Mouse (Mus musculus) naive thymus-derived CD4-positive, alpha-beta T cell, adult 2 months (primary cell): ENCODE measurements around the gene Med20.
"Not testable (repeated sequence)": the region's sequence is repeated elsewhere in the genome, so short reads cannot be mapped to it uniquely, and the experiment has no call there.

Source experiments
- DNase-seq: peaks from one replicate; pipeline ENCODE4 v3.0.0-alpha.2; 2011; ENCODE audit warnings: low read depth

Gene Med20

DNA sequence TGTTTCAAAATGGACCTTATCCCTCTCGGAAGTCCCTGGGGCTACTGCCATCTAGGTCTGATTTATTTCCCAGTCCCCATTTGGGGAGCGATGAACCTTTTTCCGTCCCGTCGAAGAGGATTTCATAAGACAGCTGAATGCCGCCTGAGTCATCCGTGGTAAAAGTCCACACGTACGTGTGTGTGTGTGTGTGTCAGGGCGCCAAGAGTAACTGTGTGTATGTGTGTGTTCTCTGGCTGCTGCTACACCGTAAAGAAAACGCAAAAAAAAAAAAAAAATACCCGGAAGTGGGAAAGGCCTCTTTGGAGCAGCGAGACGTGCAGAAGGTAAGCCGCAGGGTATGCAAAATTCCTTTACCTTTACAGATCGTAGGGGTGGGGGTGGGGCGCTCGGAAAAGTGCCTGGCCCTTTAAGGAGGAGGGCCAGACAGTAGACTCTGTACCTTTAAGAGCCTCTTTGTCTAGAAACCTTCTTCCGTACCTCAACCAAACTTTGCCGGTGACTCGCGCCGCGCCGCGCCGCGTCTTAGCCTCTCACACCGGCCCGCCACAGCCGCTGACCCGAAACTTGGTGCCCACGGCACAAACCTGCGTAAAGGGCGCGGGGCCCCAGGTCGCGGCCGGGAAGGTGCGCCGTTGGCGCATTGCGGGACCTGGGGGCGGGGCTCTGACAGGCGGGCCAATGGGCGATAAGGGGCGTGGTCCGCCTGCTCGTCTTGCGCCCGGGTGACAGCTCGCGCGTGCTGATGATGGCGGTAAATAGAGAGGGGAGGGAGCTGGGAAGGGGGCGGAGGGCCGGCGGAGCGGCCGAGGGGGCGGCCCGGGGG lies 17.7 kb downstream of the Med20 start:
- DNase-seq, result peak; percentile 96

DNA sequence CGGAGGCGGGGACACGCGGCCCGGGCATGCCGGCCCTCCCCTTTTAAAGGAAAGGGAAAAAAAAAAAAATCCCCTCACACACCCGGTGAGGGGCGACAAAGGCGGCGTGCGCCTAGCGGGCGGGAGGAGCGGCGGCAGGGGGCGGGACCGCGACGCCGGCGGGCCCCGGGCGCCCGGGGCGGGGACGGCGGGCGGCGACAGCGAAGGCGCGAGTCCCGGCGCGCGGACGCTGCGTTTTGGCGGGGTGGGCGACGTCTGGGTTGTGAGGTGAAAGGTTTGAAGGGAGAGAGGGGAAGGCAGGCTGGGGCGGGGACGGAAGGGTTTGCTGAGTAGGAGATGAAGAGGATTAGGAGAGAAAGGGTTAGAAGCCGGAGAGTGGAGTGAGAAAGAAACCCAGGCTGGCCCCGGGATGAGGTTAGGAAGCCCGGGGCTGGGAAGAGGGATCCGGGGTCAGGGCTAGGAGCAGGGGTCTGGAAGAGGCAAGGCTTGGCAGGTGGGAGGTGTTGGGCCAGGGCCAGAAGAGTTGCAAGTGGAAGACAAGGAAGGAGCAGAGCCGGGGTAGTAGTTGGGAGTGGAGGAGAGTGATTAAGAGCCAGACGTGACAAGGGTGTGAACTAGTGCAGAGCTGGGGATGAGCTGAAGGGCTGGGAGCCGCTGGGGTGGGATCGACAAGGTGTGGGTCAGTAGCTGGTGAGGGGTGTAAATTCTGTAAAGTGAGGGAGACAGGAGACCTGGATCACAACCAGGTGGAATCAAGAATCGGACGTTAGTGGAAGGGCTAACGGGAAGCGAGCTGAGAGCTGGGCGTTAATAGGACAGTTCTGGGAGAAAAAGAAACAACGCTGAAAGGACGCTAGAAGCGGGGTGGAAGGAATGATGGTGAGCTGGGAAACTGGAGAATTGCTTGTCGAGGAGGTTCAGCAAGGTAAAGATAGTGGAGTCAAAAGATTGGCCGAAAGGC lies 18.6 kb downstream of the Med20 start:
- DNase-seq, result peak; percentile 44

DNA sequence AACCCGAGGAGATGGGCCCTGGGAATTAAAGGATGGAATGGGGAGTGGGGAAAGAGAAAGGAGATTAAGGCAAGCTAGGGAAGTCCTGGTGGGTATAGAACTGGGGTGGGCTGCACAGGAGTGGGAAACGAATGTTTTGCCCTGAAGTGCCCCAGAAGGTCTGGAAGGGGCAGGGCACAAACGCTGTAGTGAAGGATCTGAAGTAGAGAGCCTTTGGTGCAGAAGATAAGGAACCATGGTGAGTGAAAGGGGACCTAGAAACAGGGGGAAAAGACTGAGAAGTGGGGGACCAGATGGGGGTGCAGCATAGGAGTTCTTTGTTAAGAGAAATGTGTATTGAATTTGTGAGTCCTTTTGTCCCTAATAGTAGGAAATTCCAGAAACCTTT lies 19.3 kb downstream of the Med20 start, which contains the start of gene Usp49:
Usp49 (plus strand) TSS at position 13 of the 388 bp plus-strand sequence.
- DNase-seq, result no peak

DNA sequence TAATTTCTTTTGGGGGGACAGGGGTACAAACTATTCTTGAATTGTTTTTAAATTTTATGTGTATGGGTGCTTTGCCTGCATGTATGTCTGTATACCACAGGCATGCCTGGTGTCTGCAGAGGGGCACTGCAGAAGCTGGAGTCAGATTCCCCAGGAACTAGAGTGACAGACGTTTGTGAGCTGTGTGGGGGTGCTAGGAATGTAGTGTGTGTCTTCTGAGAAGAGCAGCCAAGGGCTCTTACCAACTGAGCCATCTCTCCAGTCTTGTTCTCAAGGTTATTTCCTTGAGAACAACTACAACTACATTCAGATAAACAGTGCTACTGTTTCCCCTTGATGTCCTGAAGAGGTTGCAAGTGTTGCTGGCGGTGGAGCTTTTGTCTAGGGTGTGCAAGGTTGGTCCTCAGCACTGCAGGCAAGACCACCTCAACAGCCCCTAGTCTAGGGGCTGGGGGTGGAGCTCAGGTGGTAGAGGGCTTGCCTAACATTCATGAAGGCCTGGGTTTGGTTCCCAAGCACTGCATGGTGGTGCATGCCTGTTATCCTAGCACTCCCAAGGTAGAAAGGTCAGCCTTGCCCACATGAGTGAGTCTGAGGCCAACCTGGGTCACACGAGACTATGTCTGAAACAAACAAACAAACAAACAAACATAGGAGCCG lies 20.9 kb downstream of the Med20 start:
- DNase-seq, result no peak

DNA sequence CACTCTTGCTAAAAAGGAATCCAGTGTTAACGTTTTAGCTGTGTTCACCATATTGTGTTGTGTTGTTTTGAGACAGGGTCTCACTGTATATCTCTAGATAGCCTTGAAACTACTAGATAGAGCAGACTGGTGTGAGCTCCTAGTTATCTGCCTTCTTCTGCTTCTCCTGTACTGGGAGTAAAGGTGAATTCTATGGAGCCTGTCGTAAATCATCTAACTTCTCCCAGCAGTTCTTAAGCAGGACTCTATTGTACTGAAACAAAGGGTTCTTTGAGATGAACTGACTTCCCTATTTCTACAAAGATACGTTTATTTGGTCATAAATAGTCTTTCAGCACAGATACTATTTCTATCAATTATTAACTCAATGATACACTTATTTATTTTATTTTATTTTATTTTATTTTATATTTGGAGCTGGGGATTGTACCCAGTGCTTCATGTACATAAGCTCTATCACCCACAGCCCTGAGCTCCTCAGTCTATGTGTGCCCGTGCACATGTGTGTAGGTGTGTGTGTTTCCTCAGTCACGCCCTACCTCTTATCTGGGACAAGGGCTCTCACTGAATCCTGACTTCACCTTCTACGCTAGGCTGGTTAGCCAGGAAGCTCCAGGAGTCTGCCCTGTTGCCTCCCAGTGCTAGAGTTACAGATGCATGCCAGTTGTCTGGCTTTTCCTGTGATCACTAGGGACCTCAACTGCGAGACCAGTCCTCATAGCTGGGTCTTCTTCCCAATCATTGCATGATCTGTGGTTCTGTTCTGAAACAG lies 22.8 kb downstream of the Med20 start:
- DNase-seq, result no peak

DNA sequence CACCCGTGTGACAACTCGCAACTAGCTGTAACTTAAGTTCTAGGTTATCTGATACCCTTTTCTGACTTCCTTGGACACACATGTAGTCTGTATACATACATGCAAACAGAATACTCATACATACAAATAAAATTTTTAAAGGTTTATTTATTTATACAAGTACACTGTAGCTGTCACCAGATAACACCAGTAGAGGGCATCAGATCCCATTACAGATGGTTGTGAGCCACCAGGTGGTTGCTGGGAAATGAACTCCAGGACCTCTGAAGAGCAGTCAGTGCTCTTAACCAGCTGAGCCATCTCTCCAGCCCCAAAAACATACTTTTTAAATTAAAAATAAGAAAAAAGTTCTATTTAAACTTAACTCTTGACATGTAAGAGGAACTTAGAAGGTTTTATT lies 31.6 kb downstream of the Med20 start:
- DNase-seq, result peak; percentile 17

DNA sequence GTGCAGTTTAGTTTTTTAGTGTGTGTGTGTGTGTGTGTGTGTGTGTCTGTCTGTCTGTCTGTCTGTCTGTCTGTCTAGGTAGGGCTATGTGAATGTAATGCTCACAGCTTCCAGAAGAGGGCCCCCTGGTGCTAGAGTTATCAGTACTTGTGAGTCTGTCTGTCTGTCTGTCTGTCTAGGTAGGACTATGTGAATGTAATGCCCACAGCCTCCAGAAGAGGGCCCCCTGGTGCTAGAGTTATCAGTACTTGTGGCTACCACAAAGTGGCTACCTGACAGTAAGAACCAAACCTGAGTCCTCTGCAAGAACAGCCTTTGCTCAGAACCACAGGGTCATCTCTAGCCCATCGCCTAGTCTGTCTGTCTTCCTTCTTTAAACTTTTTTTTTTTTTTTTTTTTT lies 35.3 kb downstream of the Med20 start:
- DNase-seq, result peak; percentile 80

DNA sequence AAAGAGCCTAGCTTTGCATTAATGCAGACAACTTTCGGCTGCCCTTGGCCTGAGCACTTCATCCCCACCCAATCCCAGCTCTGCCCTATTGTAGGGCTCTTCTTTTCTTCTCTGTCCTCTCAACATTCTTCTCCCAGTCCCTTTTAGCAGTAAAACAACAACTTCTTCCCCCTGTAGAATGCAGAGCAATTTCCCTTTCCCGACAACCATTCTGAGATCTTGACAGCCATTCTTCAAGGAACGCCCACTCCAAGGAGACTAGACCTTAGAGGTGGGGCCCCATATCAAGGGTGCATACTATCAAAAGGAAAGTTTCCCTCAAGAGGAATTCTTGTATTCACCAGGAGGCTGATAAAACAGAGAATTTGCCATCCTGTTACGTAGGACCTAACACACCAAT lies 37.6 kb downstream of the Med20 start:
- no peak for DNase-seq

DNA sequence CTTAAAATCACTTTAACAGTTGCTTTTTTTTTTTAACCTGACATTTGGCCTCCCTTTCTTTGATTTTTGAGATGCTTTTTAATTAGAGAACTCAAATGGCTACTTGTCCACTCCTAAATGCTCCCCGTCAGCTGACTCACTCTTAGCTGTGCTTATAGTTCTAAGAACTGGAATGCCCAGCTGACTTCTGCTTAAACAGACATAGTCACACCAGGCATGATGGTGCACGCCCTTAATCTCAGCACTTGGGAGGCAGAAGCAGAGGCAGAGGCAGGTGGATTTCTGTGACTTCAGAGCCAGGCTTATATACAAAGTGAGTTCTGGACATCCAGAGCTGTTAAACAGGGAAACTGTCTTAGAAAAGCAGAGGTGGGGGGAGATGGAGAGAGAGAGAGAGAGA lies 40.6 kb downstream of the Med20 start:
- DNase-seq, result no peak

DNA sequence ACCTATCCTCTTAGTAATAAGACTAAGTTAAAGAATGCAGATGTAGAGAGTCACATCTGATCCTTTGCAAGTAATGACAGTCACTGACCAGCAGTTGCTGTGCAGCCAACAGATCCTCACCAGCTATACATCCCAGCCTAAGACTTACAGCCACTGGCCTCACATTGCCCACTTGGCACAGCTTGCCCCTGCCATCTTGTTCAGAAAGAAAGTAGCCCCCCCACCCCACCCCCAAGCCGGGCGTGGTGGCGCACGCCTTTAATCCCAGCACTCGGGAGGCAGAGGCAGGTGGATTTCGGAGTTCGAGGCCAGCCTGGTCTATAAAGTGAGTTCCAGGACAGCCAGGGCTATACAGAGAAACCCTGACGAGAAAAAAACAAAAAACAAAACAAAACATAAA lies 43.0 kb downstream of the Med20 start:
- DNase-seq, result not testable (repeated sequence)

DNA sequence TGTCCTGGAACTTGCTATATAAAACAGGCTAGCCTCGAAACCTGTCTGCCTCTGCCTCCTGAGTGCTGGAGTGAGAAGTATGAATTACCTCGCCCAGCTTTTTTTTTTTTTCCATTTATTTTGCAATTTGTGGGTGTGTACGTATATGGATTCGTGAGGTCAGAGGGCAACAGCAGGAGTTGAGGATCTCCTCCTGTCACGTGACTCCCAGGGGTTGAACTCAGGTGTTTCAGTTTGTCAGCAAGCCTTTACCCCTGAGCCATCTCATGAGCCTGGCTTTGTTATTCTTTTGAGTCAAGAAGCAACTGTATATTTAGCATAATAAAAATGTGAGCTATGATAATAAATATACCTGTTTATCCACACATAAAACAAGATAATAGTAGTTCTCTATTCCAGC lies 44.3 kb downstream of the Med20 start:
- no peak for DNase-seq

DNA sequence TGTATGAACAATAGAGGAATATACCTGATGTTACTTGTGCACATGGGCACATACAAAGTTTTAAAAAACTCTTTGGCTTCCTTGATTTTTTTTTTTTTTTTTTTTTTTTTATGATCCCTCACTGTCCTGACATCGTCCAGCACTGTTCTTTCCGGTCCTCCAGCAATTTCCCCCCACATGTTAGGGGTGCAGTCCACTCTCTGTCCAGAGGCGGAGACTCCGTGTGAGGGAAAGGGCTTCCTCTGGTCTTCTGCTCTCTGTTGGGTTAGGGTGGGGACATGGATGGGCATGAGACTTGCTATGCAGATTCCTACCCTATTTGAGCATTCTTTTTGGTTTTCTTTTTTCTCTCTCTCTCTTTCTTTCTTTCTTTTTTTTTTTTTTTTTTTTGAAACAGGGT lies 46.5 kb downstream of the Med20 start:
- no peak for DNase-seq

DNA sequence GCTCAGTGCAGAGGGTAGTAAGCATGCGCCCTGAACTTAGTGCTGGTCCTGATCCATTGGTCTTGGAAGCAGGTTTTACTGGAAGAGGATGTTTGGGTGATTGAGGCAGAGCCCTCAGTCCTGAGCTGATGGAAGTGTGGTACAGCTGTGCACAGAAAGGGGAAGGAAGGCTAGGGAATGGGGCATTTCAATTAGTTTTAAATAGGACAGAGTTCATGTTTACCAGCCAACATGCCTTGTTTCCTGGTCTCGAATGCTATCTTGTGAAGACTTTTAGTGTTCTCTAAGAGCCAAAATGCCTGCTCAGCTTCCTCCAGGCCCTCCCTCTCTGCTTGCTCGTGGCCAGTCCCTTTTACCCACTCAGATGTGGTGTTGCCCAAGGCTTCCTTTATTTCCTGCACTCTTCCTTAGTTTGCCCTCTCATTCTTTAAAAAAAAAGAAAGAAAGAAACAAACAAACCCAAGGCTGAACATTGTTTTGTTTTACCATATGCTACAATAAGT lies 47.4 kb downstream of the Med20 start:
- DNase-seq, result no peak

DNA sequence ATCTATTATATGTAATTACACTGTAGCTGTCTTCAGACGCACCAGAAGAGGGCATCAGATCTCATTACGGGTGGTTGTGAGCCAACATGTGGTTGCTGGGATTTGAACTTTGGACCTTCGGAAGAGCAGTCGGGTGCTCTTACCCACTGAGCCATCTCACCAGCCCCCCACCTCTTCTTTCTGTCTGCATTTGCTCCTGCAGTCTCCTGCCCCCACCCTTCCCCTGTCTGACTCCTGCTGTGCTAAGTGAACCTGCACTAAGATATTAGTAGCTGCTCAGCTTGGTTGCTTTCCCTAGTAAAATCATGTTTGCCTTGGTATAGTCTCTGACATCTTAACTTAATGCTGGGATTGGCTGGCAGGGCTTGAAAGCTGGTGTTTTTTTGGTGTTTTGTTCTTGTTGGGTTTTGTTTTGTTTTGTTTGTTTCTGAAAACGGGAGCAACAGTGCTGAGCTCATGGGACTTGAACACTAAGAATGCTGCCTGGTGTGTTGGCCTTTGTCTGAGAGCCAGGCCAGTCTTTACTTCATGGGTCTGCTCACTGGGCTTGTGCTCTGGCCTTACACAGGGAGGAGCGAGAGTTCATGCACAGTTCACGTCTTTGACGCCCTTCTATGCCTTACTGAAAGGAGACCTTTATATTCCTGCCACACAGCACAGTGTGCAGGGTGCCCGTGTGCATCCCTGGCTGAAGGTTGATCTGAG lies 51.8 kb downstream of the Med20 start:
- DNase-seq, result no peak

DNA sequence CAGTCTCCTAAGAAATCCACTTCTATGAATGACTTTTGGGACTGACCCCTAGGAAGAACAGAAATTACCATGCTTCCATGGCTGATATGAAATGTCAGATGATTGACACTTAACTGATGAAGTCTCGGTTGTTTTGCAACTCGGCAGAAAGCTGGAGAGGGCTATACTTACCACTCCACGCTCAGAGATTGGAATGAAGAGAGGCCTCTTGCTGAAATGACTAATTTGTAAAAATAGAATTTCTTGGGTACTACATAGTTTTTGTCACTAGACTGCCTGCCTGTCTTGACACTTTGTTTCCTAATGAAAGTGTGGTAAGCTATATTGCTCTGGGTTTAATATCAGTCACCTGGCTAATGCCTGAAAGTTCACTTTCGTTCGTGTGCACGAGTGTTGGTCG lies 53.1 kb downstream of the Med20 start:
- DNase-seq, result no peak

DNA sequence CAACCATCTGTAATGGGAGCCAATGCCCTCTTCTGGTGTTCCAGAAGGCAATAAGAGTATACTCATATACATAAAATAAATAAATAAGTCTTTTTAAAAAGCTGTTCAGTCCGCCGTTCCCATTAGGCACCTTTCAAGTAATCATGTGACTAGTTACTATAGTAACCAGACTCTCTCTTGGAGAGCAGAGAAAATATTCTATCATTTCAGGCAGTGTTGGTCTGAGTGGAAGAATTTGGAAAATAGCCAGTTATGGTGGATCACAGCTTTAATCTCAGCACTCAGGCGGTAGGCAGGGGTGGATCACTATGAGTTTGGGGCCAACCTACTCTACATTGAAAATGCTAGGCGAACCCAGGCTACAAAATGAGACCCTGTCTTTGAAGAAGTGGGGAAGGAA lies 57.8 kb downstream of the Med20 start:
- no peak for DNase-seq

DNA sequence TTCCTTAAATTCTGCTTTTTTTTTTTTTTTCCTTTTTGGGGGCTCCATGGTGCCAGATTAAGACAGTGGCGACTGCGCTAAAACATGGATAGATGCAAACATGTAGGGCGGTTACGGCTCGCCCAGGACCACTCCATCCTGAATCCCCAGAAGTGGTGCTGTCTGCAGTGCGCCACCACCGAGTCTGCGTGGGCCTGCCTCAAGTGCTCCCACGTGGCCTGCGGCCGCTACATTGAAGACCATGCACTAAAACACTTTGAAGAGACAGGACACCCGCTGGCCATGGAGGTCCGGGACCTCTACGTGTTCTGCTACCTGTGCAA lies 60.6 kb downstream of the Med20 start:
- no peak for DNase-seq

DNA sequence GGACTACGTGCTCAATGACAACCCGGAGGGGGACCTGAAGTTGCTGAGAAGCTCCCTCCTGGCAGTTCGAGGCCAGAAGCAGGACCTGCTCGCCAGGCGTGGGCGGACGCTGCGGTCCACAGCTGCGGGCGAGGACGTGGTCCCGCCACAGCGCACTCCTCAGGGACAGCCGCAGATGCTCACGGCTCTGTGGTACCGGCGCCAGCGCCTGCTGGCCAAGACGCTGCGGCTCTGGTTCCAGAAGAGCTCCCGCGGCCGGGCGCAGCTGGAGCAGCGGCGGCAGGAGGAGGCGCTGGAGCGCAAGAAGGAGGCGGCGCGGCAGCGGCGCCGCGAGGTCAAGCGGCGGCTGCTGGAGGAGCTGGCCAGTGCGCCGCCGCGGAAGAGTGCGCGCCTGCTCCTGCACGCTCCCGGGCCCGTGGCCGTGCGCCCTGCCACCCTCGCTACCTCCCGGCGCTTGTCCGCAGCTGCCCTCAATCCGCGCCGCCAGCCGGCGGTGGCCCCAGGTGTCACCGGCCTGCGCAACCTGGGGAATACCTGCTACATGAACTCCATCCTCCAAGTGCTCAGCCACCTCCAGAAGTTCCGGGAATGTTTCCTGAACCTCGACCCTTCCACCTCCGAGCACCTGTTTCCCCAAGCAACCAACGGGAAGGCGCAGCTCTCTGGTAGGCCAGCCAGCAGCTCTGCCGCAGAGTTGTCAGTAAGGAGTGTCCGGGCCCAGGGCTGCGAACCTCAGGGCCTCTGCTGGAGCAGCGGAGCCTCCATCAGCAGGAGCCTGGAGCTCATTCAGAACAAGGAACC lies 61.1 kb downstream of the Med20 start:
- no peak for DNase-seq
